ENCODE assay signal across 33 mouse cellular contexts in genomic region chr8:106554011-106554410, GRCm38 (mm10). TPM values are rescaled to one million over a fixed set of nuclear protein-coding genes. Genes with fewer than 3 reads are reported as not detected.
DNase-seq lines count a peak whose midpoint lies in the region; ATAC-seq and TF ChIP-seq lines count a peak whose summit lies in the region.
"Had no signal": no experiment of that assay in that cellular context is flagged by ENCODE, and none has a peak within 500 bp of the region (broad histone marks: within the 10 kb centered on the region; RNA-seq: fewer than 3 reads in every experiment).

No protein-coding gene starts in this region.

- no peaks in the 10 kb centered on the region for H3K9me3 ChIP-seq in liver, embryonic 11.5 days (ENCODE audit: control insufficient read depth, low read length)
- peaks cover 10% of the 10 kb centered on the region for H3K9me3 ChIP-seq in E14TG2a.4 (ENCODE audit: low read length)
- peaks cover 6% of the 10 kb centered on the region for H3K9me3 ChIP-seq in hindbrain, postnatal 0 days (ENCODE audit: low read length)
- H3K9me3 ChIP-seq: embryonic facial prominence, embryonic 15.5 days had no signal

- no peak for ATAC-seq in liver, embryonic 11.5 days (replicated peaks; ENCODE audit: low FRiP score)
- ATAC-seq in hindbrain, postnatal 0 days, result no peak
- ATAC-seq: forebrain, embryonic 15.5 days; Patski had no signal

- H3K27ac ChIP-seq in liver, adult 2 months (replicated peaks; ENCODE audit: insufficient read depth, low read depth, low read length), result no peak overlapping the region
- no peak overlapping the region for H3K27ac ChIP-seq in liver, embryonic 11.5 days (ENCODE audit: low read depth, low read length)
- no peak overlapping the region for H3K27ac ChIP-seq in hindbrain, postnatal 0 days
- H3K27ac ChIP-seq: embryonic facial prominence, embryonic 15.5 days; forebrain, embryonic 15.5 days; heart, embryonic 13.5 days; limb, embryonic 13.5 days; neural tube, embryonic 12.5 days had no signal

- no peak for DNase-seq in liver, adult 2 months (ENCODE audit: extremely low read depth, low read depth, low spot score)
- DNase-seq in liver, embryonic 11.5 days (ENCODE audit: low spot score), result no peak
- DNase-seq in ES-CJ7 (ENCODE audit: low read depth, low spot score) (peak; percentile 76), ZHBTc4 (ENCODE audit: low read depth, low spot score) (peak; percentile 82)
- no peak for DNase-seq in ovary, adult 18-20 months (ENCODE audit: low spot score)
- no peak for DNase-seq in hindbrain, postnatal 0 days (ENCODE audit: low spot score)
- DNase-seq: adrenal gland, postnatal 10 days; B cell, adult 2 months; cerebellum, adult 9-10 months; heart, adult 11 months; heart, postnatal 14 days; kidney, adult 18-20 months; layer of hippocampus, postnatal 36 days; lung, adult 18-20 months; lung, postnatal 4 days; midbrain, embryonic 14.5 days; retina, postnatal 1 day; right cerebral cortex, postnatal 25 days; spleen, adult 18-20 months; thymus, postnatal 36 days had no signal

- H3K4me1 ChIP-seq in liver, adult 2 months (ENCODE audit: control insufficient read depth, insufficient read depth, low read length), result no peaks in the 10 kb centered on the region
- H3K4me1 ChIP-seq in liver, embryonic 11.5 days (replicated peaks; ENCODE audit: control insufficient read depth, insufficient read depth, low read length), result no peaks in the 10 kb centered on the region
- H3K4me1 ChIP-seq in E14TG2a.4 (replicated peaks; ENCODE audit: low read depth, low read length), result peaks cover 29% of the 10 kb centered on the region
- no peaks in the 10 kb centered on the region for H3K4me1 ChIP-seq in hindbrain, postnatal 0 days (ENCODE audit: insufficient read depth, low read length)
- H3K4me1 ChIP-seq: forebrain, embryonic 15.5 days; heart, embryonic 13.5 days; limb, embryonic 13.5 days; neural tube, embryonic 12.5 days had no signal

- TF ChIP-seq CTCF in liver, adult 2 months (IDR thresholded peaks at IDR 0.05; ENCODE audit: low read depth, low read length), result peak; percentile 24; the same call in 1 of the 2 replicates
- TF ChIP-seq CTCF in E14TG2a.4 (conservative IDR thresholded peaks at IDR 0.05; ENCODE audit: low read length), result peak; percentile 86
- no peak for TF ChIP-seq CTCF in hindbrain, postnatal 0 days (IDR thresholded peaks at IDR 0.05; ENCODE audit: low read depth)

- no peak overlapping the region for H3K4me3 ChIP-seq in liver, adult 2 months (ENCODE audit: insufficient read depth, low read depth, low read length)
- H3K4me3 ChIP-seq in liver, embryonic 11.5 days (ENCODE audit: low read depth, low read length), result no peak overlapping the region
- no peak overlapping the region for H3K4me3 ChIP-seq in E14TG2a.4 (replicated peaks; ENCODE audit: low read length)
- H3K4me3 ChIP-seq in hindbrain, postnatal 0 days (ENCODE audit: low read length), result no peak overlapping the region
- H3K4me3 ChIP-seq: embryonic facial prominence, embryonic 15.5 days; forebrain, embryonic 15.5 days; heart, embryonic 13.5 days; limb, embryonic 13.5 days; neural tube, embryonic 12.5 days had no signal

- H3K27me3 ChIP-seq in liver, adult 2 months (ENCODE audit: control insufficient read depth, insufficient read depth, low read length), result no peaks in the 10 kb centered on the region
- no peaks in the 10 kb centered on the region for H3K27me3 ChIP-seq in liver, embryonic 11.5 days (replicated peaks; ENCODE audit: control insufficient read depth, insufficient read depth, low read length)
- H3K27me3 ChIP-seq in E14TG2a.4 (ENCODE audit: insufficient read depth, low read length), result no peaks in the 10 kb centered on the region
- no peaks in the 10 kb centered on the region for H3K27me3 ChIP-seq in hindbrain, postnatal 0 days (ENCODE audit: insufficient read depth, low read length)
- H3K27me3 ChIP-seq: CH12.LX; embryonic facial prominence, embryonic 15.5 days; forebrain, embryonic 15.5 days; heart, embryonic 13.5 days; limb, embryonic 13.5 days; neural tube, embryonic 12.5 days; Patski had no signal

- H3K4me2 ChIP-seq in liver, embryonic 11.5 days, result no peak overlapping the region
- no peak overlapping the region for H3K4me2 ChIP-seq in hindbrain, postnatal 0 days (ENCODE audit: low read depth, low read length)
- H3K4me2 ChIP-seq: embryonic facial prominence, embryonic 15.5 days; forebrain, embryonic 15.5 days; heart, embryonic 13.5 days; limb, embryonic 13.5 days; neural tube, embryonic 12.5 days had no signal

- no peaks in the 10 kb centered on the region for H3K79me2 ChIP-seq in liver, adult 2 months (ENCODE audit: control insufficient read depth, insufficient read depth, low read length)

- no peaks in the 10 kb centered on the region for H3K36me3 ChIP-seq in liver, adult 2 months (ENCODE audit: control insufficient read depth, insufficient read depth, low read length)
- H3K36me3 ChIP-seq in liver, embryonic 11.5 days (ENCODE audit: control insufficient read depth, insufficient read depth, low read length), result no peaks in the 10 kb centered on the region
- H3K36me3 ChIP-seq in E14TG2a.4 (ENCODE audit: insufficient read depth, low read length), result peaks cover 65% of the 10 kb centered on the region
- no peaks in the 10 kb centered on the region for H3K36me3 ChIP-seq in hindbrain, postnatal 0 days (ENCODE audit: insufficient read depth, low read length)
- H3K36me3 ChIP-seq: forebrain, embryonic 15.5 days; neural tube, embryonic 12.5 days had no signal

- no peak for TF ChIP-seq POLR2A in liver, adult 2 months (IDR thresholded peaks at IDR 0.05; ENCODE audit: extremely low read depth, insufficient read depth, low read length)

- no peak overlapping the region for H3K9ac ChIP-seq in liver, adult 2 months (ENCODE audit: low read depth, low read length)
- H3K9ac ChIP-seq in liver, embryonic 11.5 days (ENCODE audit: low read depth, low read length), result no peak overlapping the region
- H3K9ac ChIP-seq in hindbrain, postnatal 0 days (replicated peaks; ENCODE audit: low read length), result no peak overlapping the region
- H3K9ac ChIP-seq: embryonic facial prominence, embryonic 15.5 days; forebrain, embryonic 15.5 days; heart, embryonic 13.5 days; limb, embryonic 13.5 days; neural tube, embryonic 12.5 days had no signal

- 97% methylated on average over 5 of the region's 5 CpGs for WGBS in liver, adult 2 months
- WGBS in liver, embryonic 11.5 days, result 93% methylated on average over 5 of the region's 5 CpGs
- WGBS in hindbrain, postnatal 0 days, result 96% methylated on average over 5 of the region's 5 CpGs

RNA-seq across cellular contexts. Expression of gene Gm10073, which starts 19.2 kb away (rescaled TPM):
- total RNA-seq in liver, adult 2 months (2014; rRNA removed), result 11.3 and 12.4 TPM in 2 replicates
- 64.6 and 78.5 TPM in 2 replicates for polyA plus RNA-seq in liver, adult 2 months (2012; rRNA removed)
- polyA plus RNA-seq in liver, embryonic 11.5 days (2014; fragmentation: Nextera tagmentation; extraction: Ambion mirVana), result 11.9 and 15.4 TPM in 2 replicates
- 59.5 and 82.5 TPM in 2 replicates for total RNA-seq in hindbrain, postnatal 0 days (2014; rRNA removed)
- polyA plus RNA-seq in hindbrain, postnatal 0 days (2015; fragmentation: Nextera tagmentation; extraction: Ambion mirVana), result 4.2 and 6.1 TPM in 2 replicates

RNA-seq across cellular contexts. Expression of gene Cdh3, which starts 43.3 kb away (rescaled TPM):
- total RNA-seq in liver, adult 2 months (2014; rRNA removed), result 0.09 and 0.13 TPM in 2 replicates
- polyA plus RNA-seq in liver, adult 2 months (2012; rRNA removed), result 0.16 and 0.30 TPM in 2 replicates
- 12.5 and 13.2 TPM in 2 replicates for polyA plus RNA-seq in liver, embryonic 11.5 days (2014; fragmentation: Nextera tagmentation; extraction: Ambion mirVana)
- total RNA-seq in hindbrain, postnatal 0 days (2014; rRNA removed), result 6.7 and 7.0 TPM in 2 replicates
- 3.6 and 4.9 TPM in 2 replicates for polyA plus RNA-seq in hindbrain, postnatal 0 days (2015; fragmentation: Nextera tagmentation; extraction: Ambion mirVana)
- total RNA-seq: CH12.LX; megakaryocyte-erythroid progenitor cell, adult 5-6 weeks had no signal

RNA-seq across cellular contexts. Expression of gene Cdh1, which starts 49.1 kb away (rescaled TPM):
- total RNA-seq in liver, adult 2 months (2014; rRNA removed), result 17.5 and 29.9 TPM in 2 replicates
- polyA plus RNA-seq in liver, adult 2 months (2012; rRNA removed), result 8.8 and 19.8 TPM in 2 replicates
- 11.0 and 11.8 TPM in 2 replicates for polyA plus RNA-seq in liver, embryonic 11.5 days (2014; fragmentation: Nextera tagmentation; extraction: Ambion mirVana)
- 5.6 and 6.7 TPM in 2 replicates for total RNA-seq in hindbrain, postnatal 0 days (2014; rRNA removed)
- 6.6 and 6.7 TPM in 2 replicates for polyA plus RNA-seq in hindbrain, postnatal 0 days (2015; fragmentation: Nextera tagmentation; extraction: Ambion mirVana)
- total RNA-seq: megakaryocyte-erythroid progenitor cell, adult 5-6 weeks had no signal

RNA-seq across cellular contexts. Expression of gene 6030452D12Rik, which starts 53.7 kb away (rescaled TPM):
- not detected in 2 replicates for total RNA-seq in liver, adult 2 months (2014; rRNA removed)
- not detected in 2 replicates for polyA plus RNA-seq in liver, adult 2 months (2012; rRNA removed)
- not detected in 2 replicates for polyA plus RNA-seq in liver, embryonic 11.5 days (2014; fragmentation: Nextera tagmentation; extraction: Ambion mirVana)
- total RNA-seq in hindbrain, postnatal 0 days (2014; rRNA removed), result not detected in 2 replicates
- polyA plus RNA-seq in hindbrain, postnatal 0 days (2015; fragmentation: Nextera tagmentation; extraction: Ambion mirVana), result not detected in 2 replicates
- total RNA-seq: adrenal gland, postnatal 10 days; CH12.LX; gastrocnemius, adult 8-10 months; heart, postnatal 14 days; layer of hippocampus, postnatal 36 days; left cerebral cortex, postnatal 25 days; megakaryocyte-erythroid progenitor cell, adult 5-6 weeks had no signal
- polyA plus RNA-seq: embryonic facial prominence, embryonic 15.5 days; forebrain, embryonic 15.5 days; heart, embryonic 13.5 days; hindbrain, embryonic 11.5 days; kidney, embryonic 16.5 days; limb, embryonic 13.5 days; midbrain, embryonic 14.5 days; neural tube, embryonic 12.5 days; Patski had no signal

Comparison
In these comparisons a context has a peak if more than half of its experiments do, and no peak if none do; other contexts are left out.
1. DNase-seq: peak in ES-CJ7 (single experiment) and ZHBTc4 (single experiment); none in liver, adult 2 months (single experiment), liver, embryonic 11.5 days (single experiment), ovary, adult 18-20 months (single experiment) and hindbrain, postnatal 0 days (single experiment).